Mouse (Mus musculus) liver, postnatal 0 days (tissue): ENCODE measurements at regions not wholly inside any gene's neighbourhood (a gene's known extent, or its start where the extent isn't known, plus 50 kb on each side); places are given as distances from the start of the nearest gene placed in this dataset.
"Not testable (repeated sequence)": the region's sequence is repeated elsewhere in the genome, so short reads cannot be mapped to it uniquely, and the experiment has no call there.

ENCODE experiments used
- CTCF ChIP-seq: sonication (generic); IDR thresholded peaks from 2 replicates; pipeline ENCODE4 v1.5.1; 2016; ENCODE audit warnings: antibody characterized with exemption, low read depth
- EP300 ChIP-seq: IDR thresholded peaks from 2 replicates; pipeline ENCODE4 v1.6.1; 2016; ENCODE audit warnings: antibody characterized with exemption, low read depth, mild to moderate bottlenecking

GRCm38 (mm10) chr3:134339093-134339695, 102.9 kb downstream of the Cxxc4 start:
- not testable (repeated sequence) for TF ChIP-seq CTCF
- 0 out of 2 replicates have a peak, but pooled peaks have one; percentile 24 for TF ChIP-seq EP300
